Mouse (Mus musculus): ENCODE data around the gene Mepce. TPM values are rescaled to one million over a fixed set of nuclear protein-coding genes. Genes with fewer than 3 reads are reported as not detected.
A peak's percentile ranks its signal among the peaks of the same experiment; 100 is the strongest.
"Not testable (repeated sequence)": the region's sequence is repeated elsewhere in the genome, so short reads cannot be mapped to it uniquely, and the experiment has no call there.

The Mepce gene
- polyA plus RNA-seq, 1 experiment: 41.7 TPM

GRCm38 (mm10) chr5:137751221-137751887, 36.1 kb downstream of the Mepce start:
- WGBS: 95% methylated on average over 13 of the region's 13 CpGs
- peaks cover 8% of the 10 kb centered on the region for H3K4me1 ChIP-seq (ENCODE audit: control insufficient read depth, insufficient read depth, insufficient read length, low read length)
- no peak overlapping the region for H3K27ac ChIP-seq (ENCODE audit: insufficient read depth, low read depth, low read length)
- H3K4me3 ChIP-seq (ENCODE audit: low read depth, low read length): no peak overlapping the region
- H3K27me3 ChIP-seq (ENCODE audit: control insufficient read depth, insufficient read depth, low read length): no peaks in the 10 kb centered on the region
- no peak for TF ChIP-seq CTCF (IDR thresholded peaks at IDR 0.05; ENCODE audit: extremely low read depth, insufficient read length, insufficient replicate concordance, low read depth, low read length)
- TF ChIP-seq POLR2A (IDR thresholded peaks at IDR 0.05; ENCODE audit: low read depth, low read length): no peak
- H3K36me3 ChIP-seq (ENCODE audit: control insufficient read depth, insufficient read depth, low read length): peaks cover 45% of the 10 kb centered on the region

- H3K4me1 ChIP-seq (ENCODE audit: control insufficient read depth, insufficient read depth, insufficient read length, low read length); H3K27ac ChIP-seq (ENCODE audit: insufficient read depth, low read depth, low read length); H3K27me3 ChIP-seq (ENCODE audit: control insufficient read depth, insufficient read depth, low read length); H3K4me3 ChIP-seq (ENCODE audit: low read depth, low read length): not testable (repeated sequence)
- 80% methylated on average over 8 of the region's 8 CpGs for WGBS
- peaks cover 41% of the 10 kb centered on the region for H3K36me3 ChIP-seq (ENCODE audit: control insufficient read depth, insufficient read depth, low read length)
Observed at GRCm38 (mm10) chr5:137750212-137750611, 37.2 kb downstream of the Mepce start.

GRCm38 (mm10) chr5:137749196-137749836, 38.1 kb downstream of the Mepce start:
- WGBS: 48% methylated on average over 6 of the region's 6 CpGs
- H3K27ac ChIP-seq (ENCODE audit: insufficient read depth, low read depth, low read length): peak overlapping the region; percentile 48; the same call in 1 of the 2 replicates
- peaks cover 8% of the 10 kb centered on the region for H3K4me1 ChIP-seq (ENCODE audit: control insufficient read depth, insufficient read depth, insufficient read length, low read length)
- TF ChIP-seq POLR2A (IDR thresholded peaks at IDR 0.05; ENCODE audit: low read depth, low read length): no peak
- TF ChIP-seq CTCF (IDR thresholded peaks at IDR 0.05; ENCODE audit: extremely low read depth, insufficient read length, insufficient replicate concordance, low read depth, low read length): no peak
- H3K27me3 ChIP-seq (ENCODE audit: control insufficient read depth, insufficient read depth, low read length): no peaks in the 10 kb centered on the region
- H3K4me3 ChIP-seq (ENCODE audit: low read depth, low read length): peak overlapping the region; percentile 25; the same call in 1 of the 2 replicates
- H3K36me3 ChIP-seq (ENCODE audit: control insufficient read depth, insufficient read depth, low read length): peaks cover 40% of the 10 kb centered on the region

DNA sequence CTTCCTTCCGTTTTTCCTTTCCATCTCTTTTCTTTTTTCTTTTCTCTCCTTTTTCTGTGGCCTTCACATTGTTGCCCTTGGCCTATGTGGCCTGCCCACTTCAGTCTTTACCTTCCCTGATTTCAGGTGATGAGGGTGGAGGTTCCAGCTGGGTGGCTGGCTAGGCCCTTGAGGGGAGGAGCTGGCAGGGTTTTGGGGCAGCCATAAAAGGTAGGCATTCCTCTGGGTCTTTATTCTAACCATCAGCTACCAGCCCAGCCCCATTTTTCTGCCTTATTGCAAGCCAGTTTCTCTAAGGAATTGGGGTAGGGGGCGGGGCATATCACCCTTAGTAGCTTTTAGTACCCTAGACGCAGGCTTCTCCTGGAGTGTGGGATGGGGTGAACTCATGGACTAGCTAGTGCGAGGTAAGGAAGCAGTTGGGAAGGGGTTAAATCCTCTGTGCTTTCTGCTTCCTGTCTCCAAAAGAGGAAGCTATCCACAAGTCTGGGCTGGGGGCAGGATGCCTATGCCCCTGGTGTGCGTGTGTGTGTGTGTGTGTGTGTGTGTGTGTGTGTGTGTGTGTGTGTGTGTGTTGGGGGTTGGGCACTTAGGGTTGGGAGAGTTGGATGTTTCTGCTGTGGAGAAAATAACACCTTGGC, 39.2 kb downstream of the Mepce start:
- TF ChIP-seq CTCF (IDR thresholded peaks at IDR 0.05; ENCODE audit: extremely low read depth, insufficient read length, insufficient replicate concordance, low read depth, low read length): no peak
- no peak for TF ChIP-seq POLR2A (IDR thresholded peaks at IDR 0.05; ENCODE audit: low read depth, low read length)
- Histone ChIP-seq H3K36me3 (ENCODE audit: control insufficient read depth, insufficient read depth, low read length) (peaks cover 31% of the 10 kb centered on the region), H3K4me1 (ENCODE audit: control insufficient read depth, insufficient read depth, insufficient read length, low read length) (peaks cover 8% of the 10 kb centered on the region), H3K27me3 (ENCODE audit: control insufficient read depth, insufficient read depth, low read length) (no peaks in the 10 kb centered on the region), H3K4me3 (ENCODE audit: low read depth, low read length) (peak overlapping the region; percentile 90), H3K27ac (ENCODE audit: insufficient read depth, low read depth, low read length) (peak overlapping the region; percentile 48)
- 40% methylated on average over 5 of the region's 5 CpGs for WGBS

DNA sequence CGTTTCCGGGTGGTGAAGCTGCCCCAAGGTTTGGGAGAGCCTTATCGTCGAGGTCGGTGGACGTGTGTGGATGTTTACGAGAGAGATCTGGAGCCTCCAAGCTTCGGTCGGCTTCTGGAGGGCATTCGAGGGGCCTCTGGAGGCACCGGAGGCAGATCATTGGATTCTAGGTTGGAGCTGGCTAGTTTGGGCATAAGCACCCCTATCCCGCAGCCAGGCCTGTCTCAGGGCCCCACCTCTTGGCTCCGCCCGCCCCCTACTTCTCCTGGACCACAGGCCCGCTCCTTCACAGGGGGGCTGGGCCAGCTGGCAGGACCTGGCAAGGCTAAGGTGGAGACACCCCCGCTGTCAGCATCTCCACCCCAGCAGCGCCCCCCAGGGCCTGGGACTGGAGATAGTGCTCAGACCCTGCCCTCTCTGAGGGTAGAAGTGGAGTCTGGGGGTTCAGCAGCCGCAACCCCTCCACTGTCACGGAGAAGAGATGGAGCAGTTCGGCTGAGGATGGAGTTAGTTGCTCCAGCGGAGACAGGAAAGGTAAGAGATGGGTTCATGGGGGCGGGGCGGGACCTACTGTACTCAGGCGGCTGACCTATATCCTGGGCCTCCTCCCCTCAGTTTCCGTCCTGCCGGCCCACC, 40.0 kb downstream of the Mepce start:
- Histone ChIP-seq H3K4me3 (ENCODE audit: low read depth, low read length) (peak overlapping the region; percentile 90), H3K27me3 (ENCODE audit: control insufficient read depth, insufficient read depth, low read length) (no peaks in the 10 kb centered on the region), H3K27ac (ENCODE audit: insufficient read depth, low read depth, low read length) (peak overlapping the region; percentile 48), H3K36me3 (ENCODE audit: control insufficient read depth, insufficient read depth, low read length) (peaks cover 25% of the 10 kb centered on the region), H3K4me1 (ENCODE audit: control insufficient read depth, insufficient read depth, insufficient read length, low read length) (peaks cover 8% of the 10 kb centered on the region)
- TF ChIP-seq POLR2A (IDR thresholded peaks at IDR 0.05; ENCODE audit: low read depth, low read length): no peak
- WGBS: 5% methylated on average over 26 of the region's 26 CpGs

- Histone ChIP-seq H3K4me3 (ENCODE audit: low read depth, low read length) (peak overlapping the region; percentile 90), H3K27ac (ENCODE audit: insufficient read depth, low read depth, low read length) (peak overlapping the region; percentile 96), H3K27me3 (ENCODE audit: control insufficient read depth, insufficient read depth, low read length) (no peaks in the 10 kb centered on the region), H3K4me1 (ENCODE audit: control insufficient read depth, insufficient read depth, insufficient read length, low read length) (peaks cover 12% of the 10 kb centered on the region), H3K36me3 (ENCODE audit: control insufficient read depth, insufficient read depth, low read length) (peaks cover 19% of the 10 kb centered on the region)
- no peak for TF ChIP-seq POLR2A (IDR thresholded peaks at IDR 0.05; ENCODE audit: low read depth, low read length)
- TF ChIP-seq CTCF (IDR thresholded peaks at IDR 0.05; ENCODE audit: extremely low read depth, insufficient read length, insufficient replicate concordance, low read depth, low read length): no peak
- 1% methylated on average over 16 of the region's 16 CpGs for WGBS
Observed at GRCm38 (mm10) chr5:137746851-137747325, 40.6 kb downstream of the Mepce start.

All from small intestine, adult 2 months (tissue).